Mouse (Mus musculus) heart, embryonic 16.5 days (tissue): ENCODE results near the gene Slc38a1. TPM values are rescaled to one million over a fixed set of nuclear protein-coding genes. Genes with fewer than 3 reads are reported as not detected.

Experiments used
- ATAC-seq: fragments of 200-750 bp; cut with Nextera tagmentation; replicated peaks from 2 replicates; pipeline ENCODE4 v1.8.0; 2017; ENCODE audit warnings: moderate number of reproducible peaks; ENCODE audit not compliant: insufficient read depth, low FRiP score; ENCODE audit errors: extremely low read depth
- H3K27ac ChIP-seq: fragments of 300-500 bp; sonication (generic); 2 replicates; pipeline ENCODE4 v1.5.1; 2014; ENCODE audit warnings: mild to moderate bottlenecking, low read length, control low read depth, moderate library complexity
- H3K27me3 ChIP-seq: fragments of 300-500 bp; sonication (generic); 2 replicates; pipeline ENCODE4 v1.6.1; 2014; ENCODE audit warnings: low read length, mixed read lengths; ENCODE audit not compliant: control insufficient read depth, insufficient read depth
- H3K36me3 ChIP-seq: fragments of 300-500 bp; sonication (generic); 2 replicates; pipeline ENCODE4 v1.6.1; 2014; ENCODE audit not compliant: control insufficient read depth, insufficient read depth
- H3K4me1 ChIP-seq: fragments of 300-500 bp; sonication (generic); 2 replicates; pipeline ENCODE4 v1.6.1; 2014; ENCODE audit warnings: low read length, mixed read lengths; ENCODE audit not compliant: control insufficient read depth, insufficient read depth
- H3K4me2 ChIP-seq: fragments of 300-500 bp; sonication (generic); 2 replicates; pipeline ENCODE4 v1.6.1; 2014; ENCODE audit warnings: low read depth, mild to moderate bottlenecking, control low read depth, low read length
- H3K4me3 ChIP-seq: fragments of 300-500 bp; sonication (generic); 2 replicates; pipeline ENCODE4 v1.5.1; 2014; ENCODE audit warnings: mild to moderate bottlenecking, control low read depth, low read length
- H3K9ac ChIP-seq: fragments of 300-500 bp; sonication (generic); 2 replicates; pipeline ENCODE4 v1.6.1; 2014; ENCODE audit warnings: low read length, control low read depth
- H3K9me3 ChIP-seq: fragments of 300-500 bp; sonication (generic); replicated peaks from 2 replicates; pipeline ENCODE4 v1.6.1; 2016; ENCODE audit warnings: low read length; ENCODE audit not compliant: control insufficient read depth
- WGBS: fragments of 180-500 bp; shearing (Covaris S2); extraction: QIAGEN DNeasy Blood & Tissue Kit; methylation state at CpG from one replicate; pipeline ENCODE4 v1.1.7; 2014; 5-methylcytosine and 5-hydroxymethylcytosine counted together
- polyA plus RNA-seq: library from polyadenylated mRNA; unstranded; fragments of >200 nt; fragmentation: Nextera tagmentation; extraction: Ambion mirVana; gene quantifications from 2 replicates; pipeline ENCODE4 v1.2.1, GENCODE M21; 2015

Slc38a1 gene
- polyA plus RNA-seq, 1 experiment from 2014 or later: 71.2 TPM

DNA sequence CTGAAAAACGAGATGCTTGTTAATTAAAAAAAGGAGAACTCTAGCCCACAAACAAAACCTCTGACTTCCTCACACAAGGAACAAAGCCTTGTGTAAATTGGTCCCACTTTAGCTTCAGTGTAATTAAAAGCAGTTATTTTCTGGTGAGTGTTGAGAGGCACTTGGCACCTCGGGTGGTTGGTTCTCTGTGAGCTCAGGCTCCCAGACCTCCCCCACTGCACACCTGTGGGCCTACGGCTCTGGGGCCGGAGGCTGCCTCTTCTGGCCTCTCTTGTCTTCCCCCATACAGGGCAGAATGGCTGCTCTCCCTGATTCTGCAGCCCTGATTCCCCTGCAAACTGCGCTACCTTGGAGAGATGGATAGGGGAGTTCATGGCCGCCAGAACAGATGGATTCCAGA, 49.3 kb downstream of the Slc38a1 start:
- H3K4me3 ChIP-seq: no peak overlapping the region
- H3K27me3 ChIP-seq: no peaks in the 10 kb centered on the region
- H3K27ac ChIP-seq: peak overlapping the region; percentile 8
- H3K9me3 ChIP-seq: no peaks in the 10 kb centered on the region
- H3K9ac ChIP-seq: no peak overlapping the region
- H3K4me2 ChIP-seq: no peak overlapping the region
- no peak for ATAC-seq
- 71% methylated on average over 6 of the region's 6 CpGs for WGBS
- peaks cover 30% of the 10 kb centered on the region for H3K4me1 ChIP-seq
- H3K36me3 ChIP-seq: peaks cover 12% of the 10 kb centered on the region

GRCm38 (mm10) chr15:96592976-96593375, 49.7 kb downstream of the Slc38a1 start:
- ATAC-seq: no peak
- no peak overlapping the region for H3K4me3 ChIP-seq
- peaks cover 25% of the 10 kb centered on the region for H3K4me1 ChIP-seq
- no peaks in the 10 kb centered on the region for H3K27me3 ChIP-seq
- H3K27ac ChIP-seq: peak overlapping the region; percentile 73; the same call in 1 of the 2 replicates
- no peaks in the 10 kb centered on the region for H3K9me3 ChIP-seq
- H3K9ac ChIP-seq: no peak overlapping the region
- H3K4me2 ChIP-seq: no peak overlapping the region
- H3K36me3 ChIP-seq: peaks cover 13% of the 10 kb centered on the region
- WGBS: 78% methylated on average over 13 of the region's 13 CpGs

DNA sequence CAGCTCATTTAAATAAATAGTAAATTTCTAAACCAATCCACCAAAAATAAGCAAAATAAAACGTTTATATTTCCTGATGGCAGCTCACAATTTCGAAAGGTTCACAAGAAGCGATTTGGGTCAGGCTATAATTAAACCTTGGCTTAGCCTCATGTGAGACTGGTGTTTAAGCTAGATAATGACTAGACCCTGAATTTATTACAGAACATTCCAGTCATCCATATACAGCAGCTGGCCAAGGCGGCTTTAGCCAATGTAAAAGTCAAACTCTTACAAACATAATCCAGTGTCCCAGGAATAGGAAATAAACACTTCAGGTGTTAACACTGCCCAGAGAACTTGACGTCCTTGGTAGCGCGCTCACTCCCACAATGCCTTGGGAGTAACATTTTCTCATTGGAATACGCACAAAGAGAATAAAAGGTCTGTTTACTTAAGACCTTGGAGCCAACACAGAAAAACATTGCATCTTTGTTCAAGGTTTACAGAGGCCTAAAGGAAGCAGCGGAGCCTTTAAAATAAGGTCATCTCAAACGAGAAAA, 50.8 kb downstream of the Slc38a1 start:
- Histone ChIP-seq H3K27ac (peak overlapping the region; percentile 73), H3K36me3 (peaks cover 19% of the 10 kb centered on the region), H3K9me3 (no peaks in the 10 kb centered on the region), H3K4me3 (no peak overlapping the region), H3K9ac (no peak overlapping the region; the same call in 1 of the 2 replicates), H3K27me3 (no peaks in the 10 kb centered on the region), H3K4me2 (0 out of 2 replicates have a peak overlapping the region, but pooled peaks have one; percentile 11), H3K4me1 (peaks cover 21% of the 10 kb centered on the region)
- no peak for ATAC-seq
- WGBS: 57% methylated on average over 10 of the region's 10 CpGs

- no peak for ATAC-seq
- H3K4me3 ChIP-seq: no peak overlapping the region
- no peaks in the 10 kb centered on the region for H3K9me3 ChIP-seq
- peaks cover 21% of the 10 kb centered on the region for H3K4me1 ChIP-seq
- no peaks in the 10 kb centered on the region for H3K27me3 ChIP-seq
- H3K36me3 ChIP-seq: peaks cover 44% of the 10 kb centered on the region
- WGBS: 87% methylated on average over 9 of the region's 9 CpGs
- H3K27ac ChIP-seq: no peak overlapping the region
- no peak overlapping the region for H3K4me2 ChIP-seq
- H3K9ac ChIP-seq: no peak overlapping the region
Measured at GRCm38 (mm10) chr15:96588996-96589657, 53.6 kb downstream of the Slc38a1 start.

DNA sequence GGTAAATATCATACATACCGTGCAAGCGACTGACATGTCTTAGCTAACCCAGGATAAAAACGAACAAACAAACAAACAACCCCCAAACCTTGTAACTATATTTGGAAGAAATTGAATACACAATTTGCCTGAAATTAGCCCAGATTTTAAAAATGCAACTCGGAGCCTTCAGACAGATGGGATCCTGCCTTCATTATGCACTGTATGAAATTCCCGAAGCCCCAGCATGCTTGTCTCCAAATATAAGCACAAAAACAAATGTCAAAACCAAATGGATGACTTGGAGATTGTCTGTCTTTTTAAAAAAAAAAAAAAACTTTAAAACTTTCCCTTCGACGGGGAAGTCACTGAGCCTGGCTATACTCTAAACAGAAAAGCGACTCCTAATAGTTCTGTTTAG, 54.7 kb downstream of the Slc38a1 start:
- H3K4me2 ChIP-seq: no peak overlapping the region
- no peak overlapping the region for H3K27ac ChIP-seq
- peaks cover 14% of the 10 kb centered on the region for H3K4me1 ChIP-seq
- no peaks in the 10 kb centered on the region for H3K27me3 ChIP-seq
- 91% methylated on average over 8 of the region's 8 CpGs for WGBS
- H3K9me3 ChIP-seq: no peaks in the 10 kb centered on the region
- no peak for ATAC-seq
- no peak overlapping the region for H3K9ac ChIP-seq
- peaks cover 54% of the 10 kb centered on the region for H3K36me3 ChIP-seq
- no peak overlapping the region for H3K4me3 ChIP-seq

- Histone ChIP-seq H3K36me3 (peaks cover 59% of the 10 kb centered on the region), H3K4me1 (no peaks in the 10 kb centered on the region), H3K27me3 (no peaks in the 10 kb centered on the region), H3K9me3 (no peaks in the 10 kb centered on the region), H3K27ac (no peak overlapping the region), H3K9ac (no peak overlapping the region), H3K4me2 (no peak overlapping the region), H3K4me3 (no peak overlapping the region)
- no peak for ATAC-seq
- WGBS: 82% methylated on average over 15 of the region's 15 CpGs
Measured at GRCm38 (mm10) chr15:96583371-96584008, 59.2 kb downstream of the Slc38a1 start.

DNA sequence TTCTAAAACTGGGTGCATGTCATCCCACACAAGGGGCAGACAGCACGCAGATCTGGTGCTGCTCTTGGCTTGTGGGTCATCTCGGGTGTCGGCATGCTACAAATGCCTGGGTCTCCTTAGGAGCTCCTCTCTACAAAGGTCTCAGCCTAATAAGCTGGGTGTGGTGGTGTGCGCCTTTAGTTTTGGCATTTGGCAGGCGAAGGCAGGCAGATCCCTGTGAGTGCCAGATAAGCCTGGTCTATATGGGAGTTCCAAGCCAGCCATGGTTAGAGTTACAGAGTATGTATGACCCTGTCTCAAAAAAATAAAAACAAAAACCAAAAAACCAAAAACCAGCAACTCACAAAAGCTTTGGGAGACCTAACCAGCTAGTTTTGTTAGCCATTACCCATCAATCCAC, 65.7 kb downstream of the Slc38a1 start:
- Histone ChIP-seq H3K27ac (no peak overlapping the region), H3K9me3 (no peaks in the 10 kb centered on the region), H3K4me1 (no peaks in the 10 kb centered on the region), H3K9ac (no peak overlapping the region), H3K36me3 (peaks cover 48% of the 10 kb centered on the region), H3K27me3 (no peaks in the 10 kb centered on the region), H3K4me3 (no peak overlapping the region), H3K4me2 (no peak overlapping the region)
- ATAC-seq: no peak
- WGBS: 88% methylated on average over 5 of the region's 5 CpGs

- ATAC-seq: no peak
- 62% methylated on average over 2 of the region's 2 CpGs for WGBS
- no peak overlapping the region for H3K4me2 ChIP-seq
- no peaks in the 10 kb centered on the region for H3K36me3 ChIP-seq
- H3K27me3 ChIP-seq: no peaks in the 10 kb centered on the region
- H3K4me3 ChIP-seq: no peak overlapping the region
- no peaks in the 10 kb centered on the region for H3K9me3 ChIP-seq
- no peak overlapping the region for H3K9ac ChIP-seq
- no peak overlapping the region for H3K27ac ChIP-seq
- H3K4me1 ChIP-seq: peaks cover 10% of the 10 kb centered on the region
Measured at GRCm38 (mm10) chr15:96568983-96569363, 73.7 kb downstream of the Slc38a1 start.

GRCm38 (mm10) chr15:96568271-96568982, 74.3 kb downstream of the Slc38a1 start:
- peak; percentile 77 for ATAC-seq
- Histone ChIP-seq H3K9ac (0 out of 2 replicates have a peak overlapping the region, but pooled peaks have one; percentile 21), H3K27ac (peak overlapping the region; percentile 81), H3K9me3 (no peaks in the 10 kb centered on the region), H3K4me1 (peaks cover 10% of the 10 kb centered on the region), H3K4me3 (no peak overlapping the region), H3K4me2 (no peak overlapping the region), H3K36me3 (no peaks in the 10 kb centered on the region), H3K27me3 (no peaks in the 10 kb centered on the region)
- 47% methylated on average over 13 of the region's 13 CpGs for WGBS
